Mouse (Mus musculus) heart, embryonic 10.5 days (tissue): Measurements from ENCODE around the gene Stard5. TPM values are rescaled to one million over a fixed set of nuclear protein-coding genes. Genes with fewer than 3 reads are reported as not detected.

Source experiments
- DNase-seq: peaks from one replicate; pipeline ENCODE4 v3.0.0-alpha.2; 2017; ENCODE audit warnings: low spot score
- H3K27ac ChIP-seq: fragments of 300-500 bp; sonication (generic); 2 replicates; pipeline ENCODE4 v1.5.1; 2016; ENCODE audit warnings: mild to moderate bottlenecking
- H3K27me3 ChIP-seq: fragments of 300-500 bp; sonication (generic); 2 replicates; pipeline ENCODE4 v1.6.1; 2016; ENCODE audit warnings: mild to moderate bottlenecking; ENCODE audit not compliant: poor library complexity, insufficient read depth, severe bottlenecking
- H3K36me3 ChIP-seq: fragments of 300-500 bp; sonication (generic); 2 replicates; pipeline ENCODE4 v1.6.1; 2016; ENCODE audit warnings: mild to moderate bottlenecking, moderate library complexity
- H3K4me1 ChIP-seq: fragments of 300-500 bp; sonication (generic); 2 replicates; pipeline ENCODE4 v1.6.1; 2016; ENCODE audit warnings: mild to moderate bottlenecking
- H3K4me3 ChIP-seq: fragments of 300-500 bp; sonication (generic); 2 replicates; pipeline ENCODE4 v1.5.1; 2016; ENCODE audit warnings: mild to moderate bottlenecking, moderate library complexity
- H3K9me3 ChIP-seq: fragments of 300-500 bp; sonication (generic); 2 replicates; pipeline ENCODE4 v1.6.1; 2016; ENCODE audit warnings: mild to moderate bottlenecking, moderate library complexity
- WGBS: fragments of 180-500 bp; shearing (Covaris S2); methylation state at CpG from one replicate; pipeline ENCODE4 v1.1.7; 2016; 5-methylcytosine and 5-hydroxymethylcytosine counted together
- polyA plus RNA-seq: library from polyadenylated mRNA; unstranded; fragments of >200 nt; fragmentation: Nextera tagmentation; extraction: Ambion mirVana; gene quantifications from 2 replicates; pipeline ENCODE4 v1.2.1, GENCODE M21; 2016

Stard5 gene
- polyA plus RNA-seq, 1 experiment from 2014 or later: 28.9 TPM

GRCm38 (mm10) chr7:83682640-83683274, 51.0 kb downstream of the Stard5 start:
- H3K36me3 ChIP-seq: no peaks in the 10 kb centered on the region
- H3K9me3 ChIP-seq: no peaks in the 10 kb centered on the region
- DNase-seq: no peak
- no peak overlapping the region for H3K4me3 ChIP-seq
- no peak overlapping the region for H3K27ac ChIP-seq
- peaks cover 3% of the 10 kb centered on the region; the same call in 1 of the 2 replicates for H3K4me1 ChIP-seq
- H3K27me3 ChIP-seq: peaks cover 5% of the 10 kb centered on the region; the same call in 1 of the 2 replicates
- 32% methylated on average over 6 of the region's 6 CpGs for WGBS

GRCm38 (mm10) chr7:83695449-83696212, 63.9 kb downstream of the Stard5 start:
- WGBS: 27% methylated on average over 6 of the region's 6 CpGs
- H3K4me1 ChIP-seq: no peaks in the 10 kb centered on the region
- H3K27me3 ChIP-seq: no peaks in the 10 kb centered on the region
- no peak for DNase-seq
- H3K36me3 ChIP-seq: no peaks in the 10 kb centered on the region
- no peak overlapping the region for H3K27ac ChIP-seq
- H3K4me3 ChIP-seq: no peak overlapping the region
- H3K9me3 ChIP-seq: no peaks in the 10 kb centered on the region

DNA sequence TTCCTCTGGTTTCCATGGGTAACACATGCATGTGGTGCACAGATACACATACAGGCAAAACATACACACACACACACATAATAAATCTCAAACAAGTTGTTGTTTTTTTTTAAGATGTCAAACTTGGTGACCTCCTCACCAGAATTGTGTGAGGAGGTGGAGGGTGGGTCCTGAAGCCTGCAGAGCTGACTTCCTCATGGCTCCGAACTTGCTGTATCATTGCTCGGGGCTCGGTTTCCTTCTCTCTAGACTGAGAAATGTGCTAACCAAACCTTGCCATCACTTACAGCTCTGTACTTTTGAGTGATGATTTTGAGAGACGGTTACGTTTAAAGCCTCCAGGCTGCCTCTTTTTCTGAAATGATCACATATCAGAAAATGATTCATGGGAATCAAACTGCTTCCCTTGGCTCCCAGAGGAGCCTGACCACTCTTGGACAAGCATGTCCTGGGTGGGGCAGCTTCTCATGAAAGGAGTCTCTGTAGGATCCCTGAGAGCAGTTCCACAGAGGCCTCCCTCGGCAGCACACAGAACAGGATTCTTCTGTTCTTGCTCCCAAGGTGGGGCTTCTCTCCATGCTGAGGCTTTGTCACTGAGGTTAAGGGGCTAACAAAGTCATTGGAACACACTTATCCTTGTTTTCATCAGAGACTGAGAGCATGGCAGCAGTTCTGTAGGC, 67.4 kb downstream of the Stard5 start:
- Histone ChIP-seq H3K4me1 (no peaks in the 10 kb centered on the region), H3K36me3 (no peaks in the 10 kb centered on the region), H3K9me3 (no peaks in the 10 kb centered on the region), H3K27me3 (no peaks in the 10 kb centered on the region), H3K4me3 (no peak overlapping the region), H3K27ac (no peak overlapping the region)
- DNase-seq: no peak
- 83% methylated on average over 6 of the region's 6 CpGs for WGBS

Other genes with a start within 250 kb of the Stard5 start
- 0.21 and 0.35 TPM in 2 replicates for gene Tmc3, start 47.0 kb upstream of the Stard5 start, polyA plus RNA-seq
- gene Il16, start 113.8 kb downstream of the Stard5 start, polyA plus RNA-seq: 1.7 and 2.0 TPM in 2 replicates
- gene Cfap161, start 162.9 kb downstream of the Stard5 start, polyA plus RNA-seq: 1.1 and 3.7 TPM in 2 replicates